Comparison of ENCODE assay signal across 28 mouse cellular contexts in the genomic region with DNA sequence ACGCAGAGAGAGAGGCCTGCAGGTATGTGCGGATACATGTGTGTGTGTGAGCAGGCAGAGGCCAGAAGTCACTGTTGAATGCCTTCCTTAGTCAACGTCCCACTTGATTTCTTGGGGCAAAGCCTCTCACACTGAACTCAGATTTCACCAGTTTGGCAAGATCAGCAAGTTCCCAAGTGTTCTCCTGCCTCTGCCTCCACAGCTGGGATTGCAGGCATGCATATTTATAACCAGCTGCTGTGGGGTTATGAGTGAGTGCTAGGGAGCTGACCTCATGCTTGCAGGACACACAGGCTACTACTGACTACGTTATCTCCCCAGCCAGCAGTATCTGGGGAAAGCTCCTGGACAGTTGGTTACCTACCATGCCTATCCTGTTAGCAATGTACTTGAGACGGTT.
A peak's percentile ranks its signal among the peaks of the same experiment; 100 is the strongest.
DNase-seq lines count a peak whose midpoint lies in the region; ATAC-seq lines count a peak whose summit lies in the region.
"Had no signal": no experiment of that assay in that cellular context is flagged by ENCODE, and none has a peak within 500 bp of the region (broad histone marks: within the 10 kb centered on the region; RNA-seq: fewer than 3 reads in every experiment).

No protein-coding gene starts in this region.

- intact Hi-C loops in heart, postnatal 36 days (cut with DNase I) = loop anchor here (10.0 kb wide), 2 partner anchors 143 to 313 kb away; a partner anchor contains a TSS

- DNase-seq in heart, adult 9 months (ENCODE audit: low spot score in 2 of 2) = peak; percentile 13 to 24
- DNase-seq in heart, postnatal 36 days = no peak
- DNase-seq in kidney, postnatal 4 days = no peak
- DNase-seq in 3T3-L1 (ENCODE audit: low read depth, low spot score) = peak; percentile 29
- no peak for DNase-seq in embryonic facial prominence, embryonic 10.5 days (ENCODE audit: low spot score)
- DNase-seq in neural tube, embryonic 10.5 days (ENCODE audit: extremely low spot score, low spot score) = no peak
- DNase-seq: adrenal gland, adult 2 months; adrenal gland, postnatal 36 days; cerebellum, adult 18-20 months; cerebellum, postnatal 10 days; gastrocnemius, postnatal 10 days; layer of hippocampus, postnatal 36 days; left cerebral cortex, postnatal 4 days; liver; lung, adult 2 months; right cerebral cortex, postnatal 25 days; spleen, adult 18-20 months; thymus, postnatal 14 days had no signal

- no peak overlapping the region for H3K4me2 ChIP-seq in kidney, embryonic 16.5 days (replicated peaks; ENCODE audit: low read depth, low read length)
- H3K4me2 ChIP-seq: heart, embryonic 15.5 days; hindbrain, embryonic 15.5 days; midbrain, embryonic 15.5 days had no signal

- no peaks in the 10 kb centered on the region for H3K27me3 ChIP-seq in kidney, embryonic 16.5 days (ENCODE audit: insufficient read depth, low read length)
- no peaks in the 10 kb centered on the region for H3K27me3 ChIP-seq in embryonic facial prominence, embryonic 10.5 days (replicated peaks; ENCODE audit: low read depth, poor library complexity, severe bottlenecking)
- H3K27me3 ChIP-seq: CH12.LX; heart, embryonic 15.5 days; hindbrain, embryonic 15.5 days; midbrain, embryonic 15.5 days had no signal

- no peaks in the 10 kb centered on the region; the same call in 1 of the 2 replicates for H3K9me3 ChIP-seq in kidney, embryonic 16.5 days (ENCODE audit: low read length)
- no peaks in the 10 kb centered on the region for H3K9me3 ChIP-seq in embryonic facial prominence, embryonic 10.5 days
- H3K9me3 ChIP-seq: heart, embryonic 15.5 days; hindbrain, embryonic 15.5 days; midbrain, embryonic 15.5 days had no signal

- no peaks in the 10 kb centered on the region for H3K36me3 ChIP-seq in kidney, embryonic 16.5 days (ENCODE audit: insufficient read depth, low read length)
- H3K36me3 ChIP-seq in embryonic facial prominence, embryonic 10.5 days (replicated peaks) = no peaks in the 10 kb centered on the region
- H3K36me3 ChIP-seq: heart, embryonic 15.5 days; hindbrain, embryonic 15.5 days; midbrain, embryonic 15.5 days had no signal

- H3K9ac ChIP-seq in kidney, embryonic 16.5 days (replicated peaks; ENCODE audit: low read length) = no peak overlapping the region
- H3K9ac ChIP-seq: heart, embryonic 15.5 days; hindbrain, embryonic 15.5 days; liver, embryonic 14.5 days; midbrain, embryonic 15.5 days had no signal

- WGBS in kidney, embryonic 16.5 days = 55% methylated on average over 5 of the region's 5 CpGs
- WGBS in embryonic facial prominence, embryonic 10.5 days = 76% methylated on average over 5 of the region's 5 CpGs

- no peak overlapping the region for H3K4me3 ChIP-seq in kidney, embryonic 16.5 days (ENCODE audit: low read length)
- H3K4me3 ChIP-seq in embryonic facial prominence, embryonic 10.5 days = no peak overlapping the region
- H3K4me3 ChIP-seq: erythroblast, embryonic 14.5 days; heart, embryonic 15.5 days; hindbrain, embryonic 15.5 days; midbrain, embryonic 15.5 days had no signal

- no peak overlapping the region for H3K27ac ChIP-seq in kidney, embryonic 16.5 days (ENCODE audit: low read length)
- H3K27ac ChIP-seq in embryonic facial prominence, embryonic 10.5 days (replicated peaks) = peak overlapping the region; percentile 15; the same call in 1 of the 2 replicates
- H3K27ac ChIP-seq: heart, embryonic 15.5 days; hindbrain, embryonic 15.5 days; liver, embryonic 14.5 days; midbrain, embryonic 15.5 days had no signal

- ATAC-seq in kidney, embryonic 16.5 days (ENCODE audit: low FRiP score, low TSS enrichment) = peak; percentile 11; the same call in 1 of the 2 replicates
- ATAC-seq: activated CD4-positive, CD25-positive, alpha-beta regulatory T cell, adult 4 months; forebrain, embryonic 16.5 days; inflammation-experienced regulatory T-cells, adult 6 months; midbrain, embryonic 15.5 days had no signal

- peaks cover 11% of the 10 kb centered on the region; the same call in 1 of the 2 replicates for H3K4me1 ChIP-seq in kidney, embryonic 16.5 days (ENCODE audit: insufficient read depth, low read length)
- peaks cover 27% of the 10 kb centered on the region for H3K4me1 ChIP-seq in embryonic facial prominence, embryonic 10.5 days
- H3K4me1 ChIP-seq: heart, embryonic 15.5 days had no signal

Comparison
In these comparisons a context has a peak if more than half of its experiments do, and no peak if none do; other contexts are left out.
1. DNase-seq: peak in heart, adult 9 months (2 of 2) and 3T3-L1 (single experiment); none in heart, postnatal 36 days (0 of 2), kidney, postnatal 4 days (0 of 2), embryonic facial prominence, embryonic 10.5 days (single experiment) and neural tube, embryonic 10.5 days (single experiment).